Mouse (Mus musculus) liver, adult 2 months (tissue): ENCODE measurements around the gene Elovl5.

ENCODE experiments used
- CTCF ChIP-seq: fragments of 200-500 bp; IDR thresholded peaks from 2 replicates; pipeline ENCODE4 v1.5.1; 2011; ENCODE audit warnings: low read depth, low read length, control low read depth
- POLR2A ChIP-seq: fragments of 200-500 bp; IDR thresholded peaks from 2 replicates; pipeline ENCODE4 v1.6.1; 2011; ENCODE audit warnings: low read length, control low read depth; ENCODE audit not compliant: insufficient read depth; ENCODE audit errors: extremely low read depth

- no peak for TF ChIP-seq CTCF
- no peak for TF ChIP-seq POLR2A
These were observed 74.5 kb downstream of the Elovl5 start for GRCm38 (mm10) chr9:77991650-77992049.
